Mouse (Mus musculus): ENCODE results near the gene Znrf1.

GRCm38 (mm10) chr8:111568029-111568428 lies 32.1 kb downstream of the Znrf1 start:
- TF ChIP-seq USF1 (IDR thresholded peaks at IDR 0.05; ENCODE audit: low read depth, low read length) (no peak), POLR2A (IDR thresholded peaks at IDR 0.05; ENCODE audit: low read depth, low read length) (no peak), TCF12 (IDR thresholded peaks at IDR 0.05; ENCODE audit: low read depth, low read length) (no peak), CTCF (conservative IDR thresholded peaks at IDR 0.05 in 1 of 2, IDR thresholded peaks at IDR 0.05 in 1 of 2; ENCODE audit: low read depth in 2 of 2, low read length in 2 of 2) (no peak), CHD2 (IDR thresholded peaks at IDR 0.05; ENCODE audit: low read length) (no peak), EP300 (IDR thresholded peaks at IDR 0.05; ENCODE audit: low read length) (no peak), E2F4 (IDR thresholded peaks at IDR 0.05; ENCODE audit: insufficient replicate concordance, low read depth, low read length) (no peak), MXI1 (IDR thresholded peaks at IDR 0.05; ENCODE audit: low read depth, low read length) (no peak), POLR2AphosphoS2 (IDR thresholded peaks at IDR 0.05; ENCODE audit: low read depth, low read length) (no peak), NELFE (IDR thresholded peaks at IDR 0.05; ENCODE audit: low read depth, low read length) (no peak), MAFK (IDR thresholded peaks at IDR 0.05; ENCODE audit: insufficient replicate concordance, low read length) (no peak), UBTF (IDR thresholded peaks at IDR 0.05; ENCODE audit: low read depth, low read length) (no peak), RCOR1 (conservative IDR thresholded peaks at IDR 0.05; ENCODE audit: low read depth, low read length) (no peak)
